ENCODE assay signal across 15 mouse cellular contexts in the genomic region with DNA sequence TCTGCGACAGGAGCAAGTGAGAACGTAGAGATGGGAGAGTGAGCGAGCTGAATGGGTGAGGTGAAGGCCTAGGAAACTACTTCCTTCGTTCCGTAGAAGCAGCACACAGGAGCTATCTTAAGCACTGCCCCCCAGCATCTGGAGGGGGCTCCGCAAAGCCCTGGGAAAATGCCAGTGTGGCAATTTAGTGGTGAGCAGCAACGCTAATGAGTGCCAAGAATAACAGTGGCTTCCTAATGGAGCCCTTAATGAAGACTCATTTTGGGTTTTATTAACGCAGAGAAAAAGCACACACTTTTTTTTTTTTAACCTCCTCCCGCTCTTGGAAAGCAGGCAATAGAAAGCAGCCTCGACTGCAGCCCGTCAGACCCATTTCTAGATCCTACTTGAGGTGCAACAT.
"Had no signal": no experiment of that assay in that cellular context is flagged by ENCODE, and none has a peak within 500 bp of the region (broad histone marks: within the 10 kb centered on the region; RNA-seq: fewer than 3 reads in every experiment).

No protein-coding gene starts in this region.

- H3K4me3 ChIP-seq: limb, embryonic 12.5 days; midbrain, embryonic 12.5 days; myocyte; neural tube, embryonic 12.5 days had no signal

- DNase-seq: kidney, postnatal 36 days; layer of hippocampus, adult 9-11 months; layer of hippocampus, postnatal 36 days; lung, adult 18-20 months; retina, postnatal 1 day; right cerebral cortex, postnatal 4 days; spleen, adult 18-20 months; thymus, adult 18-20 months; thymus, postnatal 14 days had no signal

- H3K36me3 ChIP-seq: limb, embryonic 12.5 days; midbrain, embryonic 12.5 days; neural tube, embryonic 12.5 days had no signal

- H3K4me2 ChIP-seq: limb, embryonic 12.5 days; midbrain, embryonic 12.5 days; neural tube, embryonic 12.5 days had no signal

- H3K27ac ChIP-seq: kidney, postnatal 0 days; limb, embryonic 12.5 days; liver, embryonic 14.5 days; midbrain, embryonic 12.5 days; neural tube, embryonic 12.5 days had no signal

- H3K9ac ChIP-seq: limb, embryonic 12.5 days; liver, embryonic 14.5 days; midbrain, embryonic 12.5 days; neural tube, embryonic 12.5 days had no signal

- H3K9me3 ChIP-seq: limb, embryonic 12.5 days; midbrain, embryonic 12.5 days; neural tube, embryonic 12.5 days had no signal
